Mouse (Mus musculus) lung, postnatal 10 days (tissue): ENCODE results near the gene Fitm2.
"Not testable (repeated sequence)": the region's sequence is repeated elsewhere in the genome, so short reads cannot be mapped to it uniquely, and the experiment has no call there.

Experiments
- DNase-seq: peaks from one replicate; pipeline ENCODE4 v3.0.0; 2021

Gene Fitm2

GRCm38 (mm10) chr2:163462801-163463200, 9.6 kb downstream of the Fitm2 start:
- no peak for DNase-seq

- DNase-seq: no peak
Measured at GRCm38 (mm10) chr2:163462386-163462785, 10.0 kb downstream of the Fitm2 start.

- not testable (repeated sequence) for DNase-seq
Measured at GRCm38 (mm10) chr2:163461307-163461706, 11.1 kb downstream of the Fitm2 start.

- DNase-seq: no peak
Measured at GRCm38 (mm10) chr2:163460622-163461021, 11.8 kb downstream of the Fitm2 start.

GRCm38 (mm10) chr2:163459380-163459779, 13.0 kb downstream of the Fitm2 start:
- DNase-seq: no peak

GRCm38 (mm10) chr2:163458539-163459265, 13.7 kb downstream of the Fitm2 start:
- no peak for DNase-seq

GRCm38 (mm10) chr2:163453378-163453777, 19.1 kb downstream of the Fitm2 start:
- DNase-seq: no peak

GRCm38 (mm10) chr2:163452738-163453137, 19.7 kb downstream of the Fitm2 start:
- DNase-seq: no peak

- DNase-seq: no peak
Measured at GRCm38 (mm10) chr2:163450668-163451295, 21.6 kb downstream of the Fitm2 start.

- no peak for DNase-seq
Measured at GRCm38 (mm10) chr2:163449276-163449675, 23.2 kb downstream of the Fitm2 start.

- no peak for DNase-seq
Measured at GRCm38 (mm10) chr2:163447375-163447774, 25.1 kb downstream of the Fitm2 start.

GRCm38 (mm10) chr2:163444017-163444416, 28.4 kb downstream of the Fitm2 start:
- DNase-seq: no peak

GRCm38 (mm10) chr2:163443543-163443942, 28.9 kb downstream of the Fitm2 start:
- DNase-seq: no peak

- no peak for DNase-seq
Measured at GRCm38 (mm10) chr2:163439488-163439887, 32.9 kb downstream of the Fitm2 start.

GRCm38 (mm10) chr2:163438619-163439451, 33.6 kb downstream of the Fitm2 start:
- DNase-seq: peak; percentile 47

GRCm38 (mm10) chr2:163438246-163438618, 34.2 kb downstream of the Fitm2 start, which contains the start of gene Gdap1l1:
Gene Gdap1l1, plus strand, starts transcription at chr2:163438476.
- no peak for DNase-seq

- DNase-seq: no peak
Measured at GRCm38 (mm10) chr2:163437800-163438199, 34.6 kb downstream of the Fitm2 start.

GRCm38 (mm10) chr2:163433971-163434370, 38.5 kb downstream of the Fitm2 start:
- no peak for DNase-seq

GRCm38 (mm10) chr2:163431289-163431688, 41.1 kb downstream of the Fitm2 start:
- DNase-seq: no peak

- DNase-seq: peak; percentile 19
Measured at GRCm38 (mm10) chr2:163428346-163429011, 44.0 kb downstream of the Fitm2 start.

GRCm38 (mm10) chr2:163424597-163424996, 47.8 kb downstream of the Fitm2 start, which contains the start of gene Oser1:
Gene Oser1, minus strand, starts transcription at chr2:163424697.
- no peak for DNase-seq

GRCm38 (mm10) chr2:163422895-163423660, 49.4 kb downstream of the Fitm2 start:
- no peak for DNase-seq
